Mouse (Mus musculus) cortical plate, adult 2 months (tissue): Measurements from ENCODE around the gene Txn2. TPM values are rescaled to one million over a fixed set of nuclear protein-coding genes. Genes with fewer than 3 reads are reported as not detected.

Experiments used
- H3K27ac ChIP-seq: fragments of 200-500 bp; 2 replicates; pipeline ENCODE4 v1.5.1; 2012; ENCODE audit warnings: low read length, control low read depth, inconsistent platforms; ENCODE audit not compliant: insufficient read depth
- H3K4me1 ChIP-seq: fragments of 200-500 bp; 2 replicates; pipeline ENCODE4 v1.6.1; 2011; ENCODE audit warnings: low read length; ENCODE audit not compliant: control insufficient read depth, insufficient read depth
- H3K4me3 ChIP-seq: fragments of 200-500 bp; 2 replicates; pipeline ENCODE4 v1.5.1; 2011; ENCODE audit warnings: mild to moderate bottlenecking, low read length, control low read depth; ENCODE audit not compliant: insufficient read depth
- CTCF ChIP-seq: fragments of 200-500 bp; IDR thresholded peaks from 2 replicates; pipeline ENCODE4 v1.5.1; 2011; ENCODE audit warnings: mild to moderate bottlenecking, control low read depth, low read length; ENCODE audit not compliant: insufficient read depth; ENCODE audit errors: extremely low read depth
- POLR2A ChIP-seq: fragments of 200-500 bp; IDR thresholded peaks from 2 replicates; pipeline ENCODE4 v1.6.1; 2011; ENCODE audit warnings: mild to moderate bottlenecking, low read length, control low read depth; ENCODE audit not compliant: insufficient read depth; ENCODE audit errors: extremely low read depth
- polyA plus RNA-seq: library from polyadenylated mRNA; depleted of rRNA; stranded (reverse); fragments of >200 nt; gene quantifications from 2 replicates; pipeline ENCODE4 v1.2.3, GENCODE M21; 2012

The Txn2 gene
- polyA plus RNA-seq, 1 experiment: 197 TPM

- no peak overlapping the region for H3K27ac ChIP-seq
- no peak overlapping the region for H3K4me3 ChIP-seq
- H3K4me1 ChIP-seq: peaks cover 4% of the 10 kb centered on the region
- TF ChIP-seq POLR2A (no peak), CTCF (no peak)
Measured at GRCm38 (mm10) chr15:77885159-77885558, 43.6 kb downstream of the Txn2 start.

- H3K27ac ChIP-seq: no peak overlapping the region
- H3K4me1 ChIP-seq: peaks cover 4% of the 10 kb centered on the region
- TF ChIP-seq CTCF: no peak
- TF ChIP-seq POLR2A: no peak
- H3K4me3 ChIP-seq: no peak overlapping the region
Measured at GRCm38 (mm10) chr15:77883697-77884010, 45.2 kb downstream of the Txn2 start.

- H3K4me1 ChIP-seq: peaks cover 1% of the 10 kb centered on the region; the same call in 1 of the 2 replicates
- H3K27ac ChIP-seq: no peak overlapping the region
- no peak for TF ChIP-seq POLR2A
- TF ChIP-seq CTCF: no peak
- no peak overlapping the region for H3K4me3 ChIP-seq
Measured at GRCm38 (mm10) chr15:77882797-77883696, 45.8 kb downstream of the Txn2 start.

- Histone ChIP-seq H3K27ac (no peak overlapping the region), H3K4me1 (peaks cover 1% of the 10 kb centered on the region; the same call in 1 of the 2 replicates), H3K4me3 (no peak overlapping the region)
- no peak for TF ChIP-seq POLR2A
- TF ChIP-seq CTCF: no peak
Measured at GRCm38 (mm10) chr15:77882297-77882696, 46.5 kb downstream of the Txn2 start.

GRCm38 (mm10) chr15:77881698-77882097 is 47.1 kb downstream of the Txn2 start:
- Histone ChIP-seq H3K4me3 (no peak overlapping the region), H3K4me1 (no peaks in the 10 kb centered on the region), H3K27ac (no peak overlapping the region)
- TF ChIP-seq POLR2A: no peak
- no peak for TF ChIP-seq CTCF

GRCm38 (mm10) chr15:77880738-77881137 is 48.1 kb downstream of the Txn2 start:
- Histone ChIP-seq H3K27ac (no peak overlapping the region), H3K4me1 (no peaks in the 10 kb centered on the region), H3K4me3 (no peak overlapping the region)
- TF ChIP-seq POLR2A: no peak
- TF ChIP-seq CTCF: no peak

- TF ChIP-seq CTCF: no peak
- TF ChIP-seq POLR2A: no peak
- Histone ChIP-seq H3K4me1 (no peaks in the 10 kb centered on the region), H3K4me3 (no peak overlapping the region), H3K27ac (no peak overlapping the region)
Measured at GRCm38 (mm10) chr15:77879756-77880155, 49.0 kb downstream of the Txn2 start.

GRCm38 (mm10) chr15:77877209-77877608 is 51.6 kb downstream of the Txn2 start:
- H3K27ac ChIP-seq: no peak overlapping the region
- H3K4me1 ChIP-seq: no peaks in the 10 kb centered on the region
- H3K4me3 ChIP-seq: no peak overlapping the region
- TF ChIP-seq CTCF (no peak), POLR2A (no peak)

- Histone ChIP-seq H3K4me3 (no peak overlapping the region), H3K27ac (no peak overlapping the region), H3K4me1 (no peaks in the 10 kb centered on the region)
- no peak for TF ChIP-seq CTCF
- no peak for TF ChIP-seq POLR2A
Measured at GRCm38 (mm10) chr15:77876716-77877115, 52.1 kb downstream of the Txn2 start.

- H3K4me3 ChIP-seq: no peak overlapping the region
- no peak overlapping the region for H3K27ac ChIP-seq
- no peak for TF ChIP-seq CTCF
- no peak for TF ChIP-seq POLR2A
- H3K4me1 ChIP-seq: no peaks in the 10 kb centered on the region
Measured at GRCm38 (mm10) chr15:77875953-77876352, 52.9 kb downstream of the Txn2 start.
